In genomic region chrX:136183107-136183506, GRCm38 (mm10) we compare ENCODE assay signal across 23 mouse cellular contexts. TPM values are rescaled to one million over a fixed set of nuclear protein-coding genes. Genes with fewer than 3 reads are reported as not detected.
"Had no signal": no experiment of that assay in that cellular context is flagged by ENCODE, and none has a peak within 500 bp of the region (broad histone marks: within the 10 kb centered on the region; RNA-seq: fewer than 3 reads in every experiment).

No protein-coding gene starts in this region.

- H3K4me1 ChIP-seq: lung, embryonic 15.5 days; megakaryocyte, embryonic 14.5 days; midbrain, embryonic 13.5 days; midbrain, embryonic 15.5 days; neural tube, embryonic 12.5 days; stomach, embryonic 15.5 days had no signal

- H3K9me3 ChIP-seq: lung, embryonic 15.5 days; megakaryocyte, embryonic 14.5 days; midbrain, embryonic 13.5 days; midbrain, embryonic 15.5 days; neural tube, embryonic 12.5 days; stomach, embryonic 15.5 days had no signal

- H3K4me2 ChIP-seq: lung, embryonic 15.5 days; midbrain, embryonic 11.5 days; midbrain, embryonic 13.5 days; midbrain, embryonic 15.5 days; neural tube, embryonic 12.5 days; stomach, embryonic 15.5 days had no signal

- H3K27ac ChIP-seq: lung, embryonic 15.5 days; macrophage; midbrain, embryonic 13.5 days; midbrain, embryonic 15.5 days; neural tube, embryonic 12.5 days; stomach, embryonic 15.5 days; stomach, postnatal 0 days had no signal

- H3K9ac ChIP-seq: lung, embryonic 15.5 days; midbrain, embryonic 13.5 days; midbrain, embryonic 15.5 days; neural tube, embryonic 12.5 days; stomach, embryonic 15.5 days had no signal

- H3K4me3 ChIP-seq: lung, embryonic 15.5 days; megakaryocyte, embryonic 14.5 days; midbrain, embryonic 13.5 days; midbrain, embryonic 15.5 days; neural tube, embryonic 12.5 days; stomach, embryonic 15.5 days had no signal

- H3K36me3 ChIP-seq: lung, embryonic 15.5 days; midbrain, embryonic 13.5 days; midbrain, embryonic 15.5 days; neural tube, embryonic 12.5 days; stomach, embryonic 15.5 days had no signal

- ATAC-seq: lung, postnatal 0 days; midbrain, embryonic 13.5 days; midbrain, embryonic 15.5 days had no signal

- DNase-seq: lung, adult 2 months; lung, postnatal 14 days; lung, postnatal 36 days; right cerebral cortex, postnatal 14 days; thymus, adult 2 months; thymus, postnatal 25 days; thymus, postnatal 4 days had no signal

- H3K27me3 ChIP-seq: lung, embryonic 15.5 days; midbrain, embryonic 13.5 days; midbrain, embryonic 15.5 days; neural tube, embryonic 12.5 days; stomach, embryonic 15.5 days had no signal

RNA-seq across cellular contexts. Expression of gene Tceal5, which starts 20.6 kb away (rescaled TPM):
- total RNA-seq: monocyte, adult 5-6 weeks; neutrophil, adult 5-6 weeks had no signal
- polyA plus RNA-seq: spleen, adult 2 months; testis, adult 2 months had no signal

RNA-seq across cellular contexts. Expression of gene Tceal7, which starts 31.5 kb away (rescaled TPM):
- total RNA-seq: megakaryocyte progenitor cell, adult 5-6 weeks; monocyte, adult 5-6 weeks; neutrophil, adult 5-6 weeks had no signal
- polyA plus RNA-seq: lung, adult 2 months; spleen, adult 2 months; testis, adult 2 months; thymus, adult 2 months; urinary bladder, adult 2 months had no signal

RNA-seq across cellular contexts. Expression of gene Bex1, which starts 32.2 kb away (rescaled TPM):
- total RNA-seq: monocyte, adult 5-6 weeks; neutrophil, adult 5-6 weeks had no signal
- polyA plus RNA-seq: spleen, adult 2 months had no signal

RNA-seq across cellular contexts. Expression of gene Bex4, which starts 44.3 kb away (rescaled TPM):
- total RNA-seq: monocyte, adult 5-6 weeks; neutrophil, adult 5-6 weeks had no signal
- polyA plus RNA-seq: macrophage; thymus, adult 2 months had no signal
